Mouse (Mus musculus): ENCODE data around the gene Jdp2.
"Not testable (repeated sequence)": the region's sequence is repeated elsewhere in the genome, so short reads cannot be mapped to it uniquely, and the experiment has no call there.

Gene Jdp2

DNA sequence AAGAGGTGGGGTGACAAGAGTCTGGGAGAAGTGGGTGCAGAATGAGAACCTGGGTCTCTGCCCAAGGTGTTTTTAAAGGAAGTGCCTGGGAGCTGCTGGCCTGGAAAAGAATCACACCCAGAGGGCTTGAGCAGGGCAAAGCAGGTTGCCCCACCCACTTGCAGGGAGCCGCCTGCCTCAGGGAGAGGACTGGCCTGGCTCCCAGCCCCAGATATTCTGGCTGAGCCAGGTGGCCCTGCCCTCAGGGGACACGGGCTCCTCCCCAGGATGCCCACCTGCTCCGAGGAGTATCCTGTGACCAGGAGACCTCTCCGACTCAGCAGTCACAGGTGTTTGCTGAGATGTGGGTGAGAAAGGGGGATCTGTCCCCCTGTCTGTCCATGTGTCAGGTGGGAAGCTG, 32.4 kb downstream of the Jdp2 start:
- peak; percentile 47; the same call in 1 of the 2 replicates for ATAC-seq (ENCODE audit: insufficient number of reproducible peaks, low FRiP score, low TSS enrichment)

DNA sequence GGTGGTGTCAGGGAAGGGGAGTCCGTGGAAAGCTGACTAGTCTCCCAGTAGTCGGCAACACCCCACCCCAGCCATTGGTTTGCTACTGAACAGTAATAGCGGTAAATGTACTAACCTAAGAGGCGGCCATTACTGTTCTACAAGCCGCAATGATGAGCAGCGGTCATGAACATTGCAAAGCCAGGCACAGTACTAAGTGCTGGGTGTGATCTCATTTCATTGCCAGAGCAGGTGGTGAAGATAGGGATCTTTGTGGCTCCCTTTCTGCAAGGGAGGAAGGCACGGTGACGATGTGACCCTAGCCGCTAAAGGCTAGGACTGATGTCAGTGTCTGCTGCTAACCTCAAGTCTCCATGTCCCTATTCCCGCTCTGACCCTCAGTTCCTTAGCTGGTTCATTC, 33.5 kb downstream of the Jdp2 start:
- ATAC-seq (ENCODE audit: insufficient number of reproducible peaks, low FRiP score, low TSS enrichment): no peak

DNA sequence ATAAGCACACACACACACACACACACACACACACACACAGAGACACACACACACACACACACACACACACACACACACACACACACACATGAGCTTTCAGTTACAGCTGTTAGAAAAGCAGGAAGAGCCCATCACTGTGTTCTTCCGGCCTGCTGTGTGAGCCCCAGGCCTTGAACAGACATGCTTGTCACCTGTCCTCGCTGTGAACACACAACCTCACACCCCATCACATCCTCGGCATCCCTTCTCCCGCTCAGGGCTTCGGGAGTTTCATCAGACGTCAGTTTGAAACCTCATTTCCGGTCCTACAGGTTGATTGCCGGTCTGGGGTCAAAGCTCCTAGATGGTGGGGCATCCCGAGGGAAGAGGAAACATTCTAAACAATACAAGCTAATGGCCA, 39.1 kb downstream of the Jdp2 start:
- ATAC-seq (ENCODE audit: insufficient number of reproducible peaks, low FRiP score, low TSS enrichment): no peak

DNA sequence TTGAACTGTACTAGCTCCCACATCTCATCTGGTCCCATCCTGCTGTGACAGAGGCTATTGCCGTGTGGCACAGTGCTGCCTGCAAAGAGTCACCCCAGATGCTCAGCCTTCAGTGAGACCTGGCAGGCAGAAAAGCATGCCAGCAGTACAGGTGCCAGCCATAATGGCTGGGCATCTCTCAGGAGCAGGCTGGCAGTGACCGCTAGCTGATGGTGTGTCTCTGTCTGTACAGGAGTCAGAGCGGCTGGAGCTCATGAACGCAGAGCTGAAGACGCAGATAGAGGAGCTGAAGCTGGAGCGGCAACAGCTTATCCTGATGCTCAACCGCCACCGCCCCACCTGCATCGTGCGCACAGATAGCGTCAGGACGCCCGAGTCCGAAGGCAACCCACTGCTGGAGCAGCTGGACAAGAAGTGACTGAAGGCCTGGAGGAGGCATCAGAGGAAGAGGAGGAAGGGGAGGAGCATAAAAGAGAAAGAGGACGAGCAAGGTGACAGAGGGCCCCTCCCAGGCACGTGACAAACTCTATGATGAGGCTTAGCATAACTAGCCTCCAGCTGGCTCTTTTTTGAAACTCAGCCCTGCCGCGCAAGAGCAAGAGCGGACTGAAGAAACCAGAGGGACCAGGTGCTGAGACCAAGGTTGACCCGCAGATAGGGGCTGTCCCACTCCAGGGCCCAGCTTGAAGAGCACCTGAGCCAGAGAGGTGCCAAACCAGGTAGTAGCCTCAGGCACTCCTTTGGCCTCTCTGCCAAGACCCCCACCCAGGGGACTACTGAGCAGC, 39.9 kb downstream of the Jdp2 start:
- ATAC-seq (ENCODE audit: insufficient number of reproducible peaks, low FRiP score, low TSS enrichment): 0 out of 2 replicates have a peak, but pooled peaks have one; percentile 26

DNA sequence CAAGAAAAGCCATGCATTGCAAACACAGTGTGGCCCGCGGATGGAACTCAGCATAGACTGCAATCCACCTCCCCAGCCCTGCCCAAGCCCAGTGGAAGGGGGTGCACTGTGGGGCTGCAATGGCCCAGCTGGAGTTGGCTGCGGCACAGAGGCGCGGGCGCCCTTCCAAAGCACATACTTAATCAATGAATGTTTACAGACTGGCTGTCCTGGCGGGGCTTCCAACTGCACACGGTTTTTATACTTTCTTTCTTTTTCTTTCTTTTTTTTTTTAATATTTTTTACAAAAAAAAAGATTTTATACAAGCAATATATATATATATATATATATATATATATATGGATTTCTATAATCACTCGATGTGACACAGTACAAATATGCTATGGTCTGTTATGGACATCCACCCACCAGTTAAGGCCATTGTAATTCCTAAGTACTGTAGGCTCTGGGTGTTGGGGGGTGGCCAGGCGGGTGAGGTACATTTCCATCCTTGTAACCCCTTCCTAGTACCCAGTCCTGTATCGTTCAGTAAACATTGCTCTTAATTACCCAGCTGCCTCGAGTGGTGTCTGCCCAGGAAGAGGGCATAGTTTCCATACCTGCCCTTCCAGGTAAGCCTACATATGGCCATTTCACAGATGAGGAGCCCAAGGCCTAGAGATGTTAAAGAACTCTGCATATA, 40.6 kb downstream of the Jdp2 start:
- ATAC-seq (ENCODE audit: insufficient number of reproducible peaks, low FRiP score, low TSS enrichment): no peak

DNA sequence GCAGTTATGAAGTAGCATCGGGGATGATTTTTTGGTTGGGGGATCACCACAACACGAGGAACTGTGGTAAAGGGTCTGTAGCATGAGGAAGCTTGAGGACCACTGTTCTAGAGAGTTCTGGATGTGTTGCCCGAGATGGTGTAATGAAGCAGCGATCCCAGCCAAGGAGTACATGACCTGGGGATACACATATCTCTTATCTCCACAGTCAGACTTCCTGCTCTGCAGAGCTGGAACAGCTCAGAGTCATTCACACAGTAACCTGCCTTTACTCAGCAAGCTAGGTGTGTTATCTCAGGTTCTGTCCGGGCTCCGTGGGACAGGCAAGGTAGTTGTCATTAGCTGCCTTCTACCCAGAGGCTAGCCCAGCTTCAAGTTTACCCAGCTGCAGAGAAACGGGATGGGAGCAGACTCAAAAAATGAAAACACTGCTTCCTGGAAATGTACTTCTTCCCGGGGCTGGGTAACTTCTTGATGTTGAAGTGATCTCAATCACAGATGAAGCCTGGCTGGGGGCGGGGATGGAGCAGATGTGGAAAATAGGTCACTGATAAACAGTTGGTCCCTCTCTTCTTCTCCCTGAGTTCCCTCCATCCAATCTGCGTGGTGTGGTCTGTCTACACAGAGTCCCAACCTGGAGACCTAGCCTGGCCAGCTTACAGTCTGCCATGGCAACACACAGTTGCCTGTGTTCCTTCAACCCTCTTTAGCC, 42.2 kb downstream of the Jdp2 start:
- no peak for ATAC-seq (ENCODE audit: insufficient number of reproducible peaks, low FRiP score, low TSS enrichment)

DNA sequence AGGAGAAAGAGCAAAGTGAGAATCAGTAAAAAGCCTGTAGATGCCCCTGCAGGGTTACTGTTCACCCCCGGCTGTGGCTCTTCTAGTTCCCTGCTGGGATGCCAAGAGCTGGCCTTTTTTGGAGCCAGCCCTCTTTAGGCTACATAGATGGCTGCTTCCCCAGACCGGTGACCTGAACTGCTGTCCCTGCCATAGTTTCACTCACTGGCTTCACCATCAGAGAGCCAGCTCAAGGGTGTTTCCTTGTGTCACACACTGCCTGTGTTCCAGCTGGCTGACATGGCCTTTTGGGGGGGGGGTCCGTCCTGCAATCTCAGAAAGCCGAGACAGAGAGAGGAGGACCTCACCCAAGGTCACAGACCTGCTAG, 42.7 kb downstream of the Jdp2 start:
- ATAC-seq (ENCODE audit: insufficient number of reproducible peaks, low FRiP score, low TSS enrichment): no peak

DNA sequence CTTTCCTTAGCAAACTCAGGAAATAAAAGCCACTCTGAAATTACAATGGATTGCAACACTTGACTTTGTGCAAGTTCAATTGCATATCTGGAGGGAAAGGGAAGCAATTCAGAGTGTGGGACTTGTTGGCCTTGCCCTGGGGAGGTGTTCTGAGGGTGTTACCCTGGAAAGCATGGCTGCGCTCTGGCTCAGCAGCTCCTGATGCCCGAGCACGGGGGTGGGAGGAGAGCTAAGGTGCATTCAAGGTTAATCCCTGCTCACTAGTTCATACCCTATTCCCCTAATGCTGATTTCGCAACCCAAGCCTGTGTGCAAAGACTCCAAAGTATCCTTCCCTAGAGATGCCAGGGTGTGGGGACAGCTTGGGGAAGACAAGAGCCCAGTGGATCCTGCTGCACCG, 44.9 kb downstream of the Jdp2 start:
- ATAC-seq (ENCODE audit: insufficient number of reproducible peaks, low FRiP score, low TSS enrichment): no peak

DNA sequence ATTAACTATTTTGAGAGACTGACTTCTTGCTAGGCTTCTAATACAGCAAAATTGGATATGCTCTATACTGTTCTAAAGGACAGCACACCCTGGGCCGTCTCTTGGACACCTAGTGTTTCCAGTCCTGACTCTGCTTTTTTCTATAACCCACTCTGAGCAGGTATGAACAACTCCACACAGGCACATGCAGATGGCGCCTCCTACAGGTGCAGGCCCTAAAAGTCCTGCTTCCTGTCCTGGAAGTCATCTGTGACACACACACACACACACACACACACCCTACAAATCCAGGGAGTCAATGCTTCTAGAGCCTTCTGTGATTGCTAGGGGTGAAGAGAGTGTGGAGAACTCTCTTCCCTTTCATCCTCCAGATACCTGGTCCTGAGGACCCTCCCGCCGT, 46.8 kb downstream of the Jdp2 start:
- no peak for ATAC-seq (ENCODE audit: insufficient number of reproducible peaks, low FRiP score, low TSS enrichment)

DNA sequence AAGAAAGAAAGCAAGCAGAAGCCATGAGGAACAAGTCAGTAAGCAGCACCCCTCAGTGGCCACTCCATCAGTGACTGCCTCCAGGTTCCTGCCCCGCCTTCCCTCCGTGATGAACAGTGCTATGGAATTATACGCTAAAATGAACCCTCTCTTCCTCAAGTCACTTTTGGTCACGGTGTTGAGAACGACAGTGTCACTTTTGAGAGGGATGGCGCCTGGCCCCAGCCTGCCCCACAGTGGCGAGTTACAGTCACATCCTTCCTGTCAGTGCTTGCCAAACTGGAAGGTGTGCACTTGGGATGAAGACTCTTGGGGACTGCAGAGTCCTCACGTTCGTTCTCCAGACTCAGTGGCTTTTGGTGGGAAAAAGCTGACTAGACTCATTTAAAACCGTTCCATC, 48.5 kb downstream of the Jdp2 start:
- peak; percentile 15; the same call in 1 of the 2 replicates for ATAC-seq (ENCODE audit: insufficient number of reproducible peaks, low FRiP score, low TSS enrichment)

DNA sequence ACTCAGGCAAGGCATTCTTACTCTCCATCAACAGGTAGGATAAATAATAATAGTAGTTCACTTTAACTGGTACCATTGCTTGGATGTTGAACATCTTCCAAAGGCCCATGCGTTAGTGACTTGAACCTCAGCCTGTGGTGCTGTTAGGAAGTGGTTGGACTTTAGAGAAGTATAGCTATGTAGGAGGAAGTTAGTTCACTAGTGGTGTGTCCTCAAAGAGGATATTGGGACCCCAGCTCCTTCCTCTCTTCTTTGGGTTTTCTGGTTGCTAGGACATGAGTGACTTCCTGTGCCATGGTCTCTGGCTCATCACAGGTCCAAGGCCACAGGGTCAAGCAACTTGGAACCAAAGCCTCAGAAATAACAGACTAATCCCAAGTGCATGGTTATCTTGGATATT, 49.1 kb downstream of the Jdp2 start:
- ATAC-seq (ENCODE audit: insufficient number of reproducible peaks, low FRiP score, low TSS enrichment): no peak

DNA sequence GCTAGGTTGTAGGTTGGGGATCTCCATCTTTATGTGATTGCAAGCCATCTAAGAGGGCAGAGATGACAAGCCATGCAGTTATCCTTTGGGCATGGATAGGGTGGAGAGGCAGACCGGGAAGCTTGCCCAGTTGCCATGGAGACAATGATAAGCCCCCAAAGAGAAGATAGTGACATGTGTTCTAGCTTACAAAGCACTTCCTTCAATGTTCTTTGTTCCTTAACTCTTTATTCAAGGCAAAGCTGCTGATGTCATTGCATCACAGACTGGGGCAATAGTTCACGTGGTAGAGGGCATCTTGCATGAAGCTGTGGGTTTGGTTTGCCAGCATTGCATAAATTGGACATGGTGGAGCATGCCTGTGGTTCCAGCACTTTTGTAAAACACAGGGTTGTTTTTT, 60.5 kb downstream of the Jdp2 start:
- no peak for ATAC-seq (ENCODE audit: insufficient number of reproducible peaks, low FRiP score, low TSS enrichment)

DNA sequence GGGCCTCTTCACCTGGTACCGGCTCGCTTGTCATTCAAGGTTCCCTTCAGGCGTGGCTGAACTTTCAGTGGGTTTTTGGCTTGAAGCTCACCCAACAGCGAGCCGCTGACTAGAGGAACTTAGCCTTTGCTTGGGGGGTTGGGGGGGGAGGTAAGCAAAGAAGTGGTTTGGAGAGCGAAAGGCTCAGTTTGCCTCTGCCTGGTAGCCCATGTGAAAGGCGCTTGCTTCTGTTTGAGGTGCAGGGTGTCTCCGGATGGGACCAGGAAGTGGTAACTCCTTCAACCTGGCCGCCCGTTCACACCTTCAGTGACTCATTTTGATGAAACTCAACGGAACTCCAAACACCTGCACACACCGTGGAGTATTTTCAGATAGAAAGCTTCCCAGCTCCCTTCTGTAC, 62.0 kb downstream of the Jdp2 start:
- ATAC-seq (ENCODE audit: insufficient number of reproducible peaks, low FRiP score, low TSS enrichment): no peak

DNA sequence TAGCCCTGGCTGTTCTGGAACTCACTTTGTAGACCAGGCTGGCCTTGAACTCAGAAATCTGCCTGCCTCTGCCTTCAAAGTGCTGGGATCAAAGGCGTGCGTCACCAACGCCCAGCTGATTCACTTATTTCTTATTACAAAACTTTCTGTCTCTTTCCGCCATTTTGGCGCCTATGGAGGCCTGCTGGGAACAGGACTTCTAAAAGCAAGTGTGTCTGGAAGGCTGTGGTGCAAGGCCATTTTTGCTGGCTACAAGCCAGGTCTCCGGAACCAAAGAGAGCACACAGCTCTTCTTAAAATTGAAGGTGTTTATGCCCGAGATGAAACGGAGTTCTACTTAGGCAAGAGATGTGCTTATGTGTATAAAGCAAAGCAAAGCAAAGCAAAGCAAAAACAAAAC, 63.4 kb downstream of the Jdp2 start:
- ATAC-seq (ENCODE audit: insufficient number of reproducible peaks, low FRiP score, low TSS enrichment): not testable (repeated sequence)

DNA sequence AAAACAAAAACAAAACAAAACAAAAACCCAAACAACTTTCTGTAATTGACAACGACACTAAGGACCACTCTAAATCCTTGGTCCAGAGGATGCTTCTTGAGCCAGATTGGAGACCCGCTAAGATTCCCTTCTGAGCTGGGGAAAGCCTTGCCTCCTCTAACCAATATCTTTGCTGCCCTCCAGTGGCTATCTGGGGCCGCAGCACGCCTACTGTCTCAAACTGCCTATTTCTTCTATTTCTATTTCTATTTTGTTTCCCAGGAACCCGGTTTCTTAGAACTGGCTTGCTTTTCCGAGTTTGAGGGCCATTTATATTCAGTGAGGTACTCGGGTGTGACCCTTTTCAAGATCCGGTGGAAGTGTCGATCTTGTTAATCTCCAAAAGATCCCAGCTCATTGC, 64.1 kb downstream of the Jdp2 start:
- 0 out of 2 replicates have a peak, but pooled peaks have one; percentile 61 for ATAC-seq (ENCODE audit: insufficient number of reproducible peaks, low FRiP score, low TSS enrichment)

DNA sequence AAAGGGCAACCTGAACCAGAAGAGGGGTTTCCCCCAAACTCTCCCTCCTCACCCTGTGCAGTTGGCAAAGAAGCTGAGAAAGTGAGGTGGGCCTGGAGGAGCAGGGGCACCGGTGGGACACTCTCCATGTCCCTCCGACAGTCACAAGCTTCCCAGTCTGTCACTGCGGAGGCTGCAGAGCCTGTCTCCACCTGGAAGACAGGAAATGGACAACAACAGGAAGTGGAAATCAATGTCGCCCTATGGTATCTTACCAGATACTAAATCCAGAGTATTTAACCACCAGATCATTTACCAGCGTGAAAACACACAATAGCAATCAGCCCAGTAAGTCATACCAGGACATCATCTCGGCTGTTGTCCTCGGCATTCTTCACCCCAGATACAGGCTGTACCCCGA, 67.3 kb downstream of the Jdp2 start:
- ATAC-seq (ENCODE audit: insufficient number of reproducible peaks, low FRiP score, low TSS enrichment): no peak

DNA sequence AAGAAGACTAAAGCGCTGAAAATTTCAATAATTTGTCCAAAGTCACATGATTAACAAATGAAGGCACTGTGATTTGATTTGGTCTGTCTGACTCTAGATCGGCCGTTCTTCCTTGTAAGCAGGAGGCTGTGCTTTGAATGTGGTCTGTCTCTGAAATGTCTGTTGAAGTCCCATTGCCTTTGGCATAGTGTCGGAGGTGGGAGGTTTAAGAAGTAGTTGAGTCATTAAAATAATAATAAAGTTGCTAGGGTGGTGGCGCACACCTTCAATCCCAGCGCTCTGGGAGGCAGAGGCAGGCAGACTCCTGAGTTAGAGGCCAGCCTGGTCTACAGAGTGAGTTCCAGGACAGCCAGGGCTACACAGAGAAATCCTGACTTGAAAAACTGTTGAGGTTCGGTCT, 68.2 kb downstream of the Jdp2 start:
- no peak for ATAC-seq (ENCODE audit: insufficient number of reproducible peaks, low FRiP score, low TSS enrichment)

DNA sequence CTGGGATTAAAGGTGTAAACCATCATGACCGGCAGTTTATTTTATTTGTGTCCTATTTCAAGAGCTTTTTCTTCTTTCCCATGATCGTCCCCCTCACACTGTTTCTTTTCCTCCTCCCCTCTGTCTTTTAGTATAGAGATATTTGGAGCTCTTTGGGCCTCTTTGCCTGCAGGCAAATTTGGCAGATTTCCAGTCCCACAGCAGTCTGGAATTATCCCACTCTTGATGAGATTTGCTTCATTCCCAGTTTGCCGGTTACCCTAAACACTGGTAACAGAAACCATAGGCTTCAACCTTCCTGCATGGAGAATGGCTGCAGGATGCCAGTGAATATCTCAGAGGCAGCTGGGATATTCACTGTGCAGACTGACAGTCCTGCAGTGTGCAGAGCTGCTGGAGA, 69.9 kb downstream of the Jdp2 start:
- ATAC-seq (ENCODE audit: insufficient number of reproducible peaks, low FRiP score, low TSS enrichment): no peak

DNA sequence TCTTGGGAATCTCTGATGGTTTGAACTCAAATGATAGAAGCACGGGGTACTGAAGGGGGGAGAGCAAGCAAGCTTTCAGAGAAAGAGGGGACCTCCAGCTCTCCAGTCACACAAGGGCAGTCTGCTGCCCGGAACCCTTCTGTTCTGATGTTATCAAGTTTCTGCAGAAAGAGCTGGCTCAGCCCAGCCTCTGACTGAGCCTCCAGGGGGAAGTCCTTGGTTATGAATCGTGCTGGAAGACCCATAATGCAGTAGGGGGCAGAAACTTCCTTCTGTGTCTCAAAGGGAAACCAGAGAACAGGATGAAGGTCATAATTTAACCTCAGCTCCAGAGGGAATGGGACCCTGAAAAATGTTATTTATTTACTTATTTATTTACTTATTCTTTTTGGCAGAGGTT, 71.3 kb downstream of the Jdp2 start:
- no peak for ATAC-seq (ENCODE audit: insufficient number of reproducible peaks, low FRiP score, low TSS enrichment)

DNA sequence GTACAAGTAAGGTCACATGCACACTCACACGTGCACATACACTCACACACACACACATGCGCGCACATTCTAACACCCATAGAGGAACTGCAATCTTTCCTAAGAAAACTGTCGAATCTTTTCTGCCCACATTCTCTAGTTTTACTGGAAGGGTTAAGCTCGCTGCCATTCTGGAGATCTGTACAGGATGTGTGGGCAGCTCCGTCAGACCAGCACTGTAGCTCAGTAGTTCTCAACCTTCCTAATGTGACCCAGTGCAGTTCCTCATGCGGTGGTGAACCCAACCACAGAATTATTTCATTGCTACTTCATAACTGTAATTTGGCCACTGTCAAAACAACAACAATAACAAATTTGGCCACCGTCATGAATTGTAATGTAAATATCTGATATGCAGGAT, 75.1 kb downstream of the Jdp2 start:
- ATAC-seq (ENCODE audit: insufficient number of reproducible peaks, low FRiP score, low TSS enrichment): no peak

DNA sequence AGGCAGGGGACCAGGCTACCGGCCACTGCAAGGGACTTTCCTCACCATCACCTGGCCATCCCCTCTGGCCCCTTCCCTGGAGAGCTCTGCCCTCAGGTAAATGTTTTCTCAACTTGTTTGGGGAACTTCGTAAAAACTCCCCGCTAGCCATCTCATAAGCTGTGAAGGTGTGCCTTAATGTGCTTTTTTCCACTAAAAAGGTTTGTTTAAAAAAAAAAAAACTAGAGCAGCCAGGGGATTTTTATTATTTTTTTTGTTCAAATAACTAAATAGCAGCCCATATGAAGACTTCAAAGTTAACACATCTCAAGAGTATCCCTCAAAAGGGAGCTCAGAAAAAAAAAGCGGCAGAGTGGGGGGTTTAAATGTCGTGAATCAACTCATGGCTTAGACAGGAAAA, 80.3 kb downstream of the Jdp2 start:
- ATAC-seq (ENCODE audit: insufficient number of reproducible peaks, low FRiP score, low TSS enrichment): no peak

Measured in cerebellum, adult (tissue).